Mouse (Mus musculus): ENCODE measurements around the gene Cnot10.

DNA sequence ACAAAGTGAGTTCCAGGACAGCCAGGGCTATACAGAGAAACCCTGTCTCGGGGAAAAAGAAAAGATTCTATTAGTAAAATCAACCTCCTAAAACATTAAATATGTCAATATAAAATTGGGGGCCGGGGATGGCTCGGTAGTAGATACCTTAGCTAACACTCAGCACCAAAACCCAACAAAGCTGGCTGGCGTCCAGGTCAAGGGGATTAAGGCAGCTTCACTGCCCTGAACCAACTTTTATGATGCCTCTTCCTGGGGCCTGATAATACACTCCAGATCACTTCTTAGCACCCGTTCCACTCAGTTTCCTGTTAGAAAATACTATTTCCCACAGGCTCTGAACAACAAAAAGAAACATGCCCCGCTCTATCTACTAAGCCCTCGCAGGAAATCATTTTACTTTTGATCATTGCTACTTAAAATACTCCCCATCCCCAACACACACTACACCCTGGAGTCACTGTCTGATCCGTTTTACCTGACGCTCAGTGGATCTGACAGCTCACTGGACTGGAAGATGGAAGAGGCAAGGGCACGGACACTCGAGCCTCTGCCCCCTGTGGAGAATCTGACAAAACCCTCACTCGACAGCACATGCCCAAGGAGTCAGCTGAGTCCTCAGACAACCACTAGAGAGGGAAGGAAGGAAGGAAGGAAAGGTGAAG, 36.0 kb downstream of the Cnot10 start:
- TF ChIP-seq CTCF (IDR thresholded peaks at IDR 0.05; ENCODE audit: low read depth, low read length) (no peak), POLR2A (IDR thresholded peaks at IDR 0.05; ENCODE audit: extremely low read depth, insufficient read depth, low read length) (no peak)
